Mouse (Mus musculus) CD4-positive naive resting alpha-beta T cell, adult 57 days (primary cell): ENCODE data around the gene Ndufb3. TPM values are rescaled to one million over a fixed set of nuclear protein-coding genes. Genes with fewer than 3 reads are reported as not detected.

Experiments used
- total RNA-seq: library from RNA; stranded (reverse); gene quantifications from one replicate; pipeline ENCODE4 v1.2.4, GENCODE M21; 2023

The Ndufb3 gene
- 32.9 TPM for total RNA-seq

GRCm38 (mm10) chr1:58586171-58586997 is at the start of gene Ndufb3, which contains the start of gene Fam126b:
Gene Ndufb3, plus strand, starts transcription at chr1:58586384.
Gene Fam126b, minus strand, starts transcription at chr1:58586323.

Other genes with a start within 250 kb of the Ndufb3 start
- 190 TPM for gene Bzw1, start 193.5 kb upstream of the Ndufb3 start, total RNA-seq
- 1,770 TPM for gene Clk1, start 162.3 kb upstream of the Ndufb3 start, total RNA-seq
- gene Nif3l1, start 141.2 kb upstream of the Ndufb3 start, total RNA-seq, result 36.9 TPM
- 42.8 TPM for gene Ppil3, start 140.9 kb upstream of the Ndufb3 start, total RNA-seq
- gene Orc2, start 81.3 kb upstream of the Ndufb3 start, total RNA-seq, result 25.3 TPM
- gene Fam126b, start 61 bp upstream of the Ndufb3 start, total RNA-seq, result 13.7 TPM
- gene Als2cr12, start 109.6 kb downstream of the Ndufb3 start, total RNA-seq, result not detected
- gene Cflar, start 125.1 kb downstream of the Ndufb3 start, total RNA-seq, result 165 TPM
- gene Casp8, start 209.0 kb downstream of the Ndufb3 start, total RNA-seq, result 120 TPM